Mouse (Mus musculus): Measurements from ENCODE around the gene Cnp. TPM values are rescaled to one million over a fixed set of nuclear protein-coding genes. Genes with fewer than 3 reads are reported as not detected.

Cnp gene
- polyA plus RNA-seq, 1 experiment from 2014 or later = 16.9 TPM

DNA sequence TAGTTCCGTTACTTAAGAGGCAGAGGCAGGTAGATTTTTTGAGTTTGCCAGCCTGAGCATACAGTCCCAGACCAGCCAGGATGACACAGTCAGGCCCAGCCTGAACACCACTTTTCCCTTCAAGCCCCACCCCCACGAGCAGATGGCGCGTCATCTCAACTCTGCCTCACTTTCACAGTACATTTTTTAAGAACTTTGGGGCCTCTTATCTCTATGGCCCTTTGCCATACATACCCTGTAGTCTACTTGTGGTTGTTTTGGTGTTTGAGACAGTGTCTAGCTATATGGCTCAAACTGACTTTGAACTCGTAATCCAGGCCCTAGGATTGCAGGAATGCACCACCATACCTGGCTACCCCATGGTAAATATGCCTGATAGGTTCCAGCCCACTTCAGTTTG is 53.4 kb downstream of the Cnp start:
- Histone ChIP-seq H3K36me3 (ENCODE audit: control insufficient read depth, insufficient read depth, low read length) (peaks cover 13% of the 10 kb centered on the region; the same call in 1 of the 2 replicates), H3K9me3 (ENCODE audit: control insufficient read depth, low read length) (no peaks in the 10 kb centered on the region), H3K27me3 (ENCODE audit: control insufficient read depth, insufficient read depth, low read length) (no peaks in the 10 kb centered on the region), H3K4me3 (ENCODE audit: low read depth, low read length) (no peak overlapping the region), H3K9ac (ENCODE audit: low read length) (no peak overlapping the region), H3K4me2 (no peak overlapping the region), H3K27ac (ENCODE audit: low read depth, low read length) (no peak overlapping the region), H3K4me1 (ENCODE audit: control insufficient read depth, insufficient read depth, low read length) (peaks cover 10% of the 10 kb centered on the region)
- ATAC-seq (ENCODE audit: low FRiP score) = no peak
- 94% methylated on average over 5 of the region's 5 CpGs for WGBS
- no peak for DNase-seq (ENCODE audit: low spot score, missing footprints)

- Histone ChIP-seq H3K27me3 (ENCODE audit: control insufficient read depth, insufficient read depth, low read length) (no peaks in the 10 kb centered on the region), H3K4me3 (ENCODE audit: low read depth, low read length) (no peak overlapping the region), H3K36me3 (ENCODE audit: control insufficient read depth, insufficient read depth, low read length) (peaks cover 13% of the 10 kb centered on the region; the same call in 1 of the 2 replicates), H3K4me1 (ENCODE audit: control insufficient read depth, insufficient read depth, low read length) (peaks cover 4% of the 10 kb centered on the region), H3K9me3 (ENCODE audit: control insufficient read depth, low read length) (no peaks in the 10 kb centered on the region), H3K4me2 (no peak overlapping the region), H3K27ac (ENCODE audit: low read depth, low read length) (no peak overlapping the region), H3K9ac (ENCODE audit: low read length) (peak overlapping the region; percentile 33)
- ATAC-seq (ENCODE audit: low FRiP score) (no peak), DNase-seq (ENCODE audit: low spot score, missing footprints) (no peak)
- WGBS = 63% methylated on average over 13 of the region's 13 CpGs
Observed at GRCm38 (mm10) chr11:100628862-100629352, 54.2 kb downstream of the Cnp start.

DNA sequence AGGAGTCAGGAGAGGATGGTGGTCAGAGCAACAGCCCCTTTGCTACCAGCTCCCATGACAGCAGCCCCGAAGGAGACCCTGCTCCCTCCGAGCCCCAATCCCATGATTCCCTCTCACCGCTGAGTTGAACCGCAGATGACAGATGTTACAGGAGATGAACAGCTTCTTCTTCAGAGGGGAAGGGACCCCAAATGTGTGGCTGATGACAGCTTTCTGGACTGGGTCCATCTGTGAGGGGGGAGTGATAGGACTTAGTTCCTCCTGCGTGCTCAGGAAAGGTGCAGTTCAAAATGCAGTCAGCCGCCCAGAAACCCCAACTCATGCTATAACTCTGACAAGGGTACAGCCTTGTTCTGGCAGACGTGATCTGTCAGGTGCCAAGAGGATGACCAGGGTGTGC is 59.8 kb downstream of the Cnp start:
- peaks cover 1% of the 10 kb centered on the region; the same call in 1 of the 2 replicates for H3K27me3 ChIP-seq (ENCODE audit: control insufficient read depth, insufficient read depth, low read length)
- DNase-seq (ENCODE audit: low spot score, missing footprints) = no peak
- H3K4me1 ChIP-seq (ENCODE audit: control insufficient read depth, insufficient read depth, low read length) = no peaks in the 10 kb centered on the region
- ATAC-seq (ENCODE audit: low FRiP score) = no peak
- H3K4me3 ChIP-seq (ENCODE audit: low read depth, low read length) = no peak overlapping the region
- H3K9me3 ChIP-seq (ENCODE audit: control insufficient read depth, low read length) = no peaks in the 10 kb centered on the region
- no peaks in the 10 kb centered on the region for H3K36me3 ChIP-seq (ENCODE audit: control insufficient read depth, insufficient read depth, low read length)
- 79% methylated on average over 7 of the region's 7 CpGs for WGBS
- no peak overlapping the region for H3K27ac ChIP-seq (ENCODE audit: low read depth, low read length)
- no peak overlapping the region for H3K4me2 ChIP-seq
- H3K9ac ChIP-seq (ENCODE audit: low read length) = no peak overlapping the region

- 0 out of 2 replicates have a peak overlapping the region, but pooled peaks have one; percentile 10 for H3K9ac ChIP-seq (ENCODE audit: low read length)
- H3K4me1 ChIP-seq (ENCODE audit: control insufficient read depth, insufficient read depth, low read length) = no peaks in the 10 kb centered on the region
- H3K4me3 ChIP-seq (ENCODE audit: low read depth, low read length) = peak overlapping the region; percentile 26
- H3K27ac ChIP-seq (ENCODE audit: low read depth, low read length) = no peak overlapping the region
- ATAC-seq (ENCODE audit: low FRiP score) (no peak), DNase-seq (ENCODE audit: low spot score, missing footprints) (peak; percentile 94)
- H3K4me2 ChIP-seq = peak overlapping the region; percentile 54
- 8% methylated on average over 52 of the region's 52 CpGs for WGBS
- peaks cover 13% of the 10 kb centered on the region; the same call in 1 of the 2 replicates for H3K27me3 ChIP-seq (ENCODE audit: control insufficient read depth, insufficient read depth, low read length)
- H3K36me3 ChIP-seq (ENCODE audit: control insufficient read depth, insufficient read depth, low read length) = no peaks in the 10 kb centered on the region
- no peaks in the 10 kb centered on the region for H3K9me3 ChIP-seq (ENCODE audit: control insufficient read depth, low read length)
Observed at GRCm38 (mm10) chr11:100640159-100640906, 65.6 kb downstream of the Cnp start.

Other genes with a start within 250 kb of the Cnp start
- 0.68 and 0.79 TPM in 2 replicates for gene Gast, start 240.5 kb upstream of the Cnp start, polyA plus RNA-seq (2014; fragmentation: Nextera tagmentation; extraction: Ambion mirVana)
- gene Hap1, start 218.8 kb upstream of the Cnp start, polyA plus RNA-seq (2014; fragmentation: Nextera tagmentation; extraction: Ambion mirVana) = 16.4 TPM in 2 replicates
- 23.5 and 25.2 TPM in 2 replicates for gene Jup, start 177.1 kb upstream of the Cnp start, polyA plus RNA-seq (2014; fragmentation: Nextera tagmentation; extraction: Ambion mirVana)
- 19.3 and 19.7 TPM in 2 replicates for gene P3h4, start 160.1 kb upstream of the Cnp start, polyA plus RNA-seq (2014; fragmentation: Nextera tagmentation; extraction: Ambion mirVana)
- 33.0 and 36.2 TPM in 2 replicates for gene Fkbp10, start 159.2 kb upstream of the Cnp start, polyA plus RNA-seq (2014; fragmentation: Nextera tagmentation; extraction: Ambion mirVana)
- 88.9 and 91.6 TPM in 2 replicates for gene Nt5c3b, start 133.1 kb upstream of the Cnp start, polyA plus RNA-seq (2014; fragmentation: Nextera tagmentation; extraction: Ambion mirVana)
- 0.44 and 0.61 TPM in 2 replicates for gene Klhl10, start 133.0 kb upstream of the Cnp start, polyA plus RNA-seq (2014; fragmentation: Nextera tagmentation; extraction: Ambion mirVana)
- gene Klhl11, start 102.2 kb upstream of the Cnp start, polyA plus RNA-seq (2014; fragmentation: Nextera tagmentation; extraction: Ambion mirVana) = 13.8 and 14.0 TPM in 2 replicates
- gene Acly, start 46.9 kb upstream of the Cnp start, polyA plus RNA-seq (2014; fragmentation: Nextera tagmentation; extraction: Ambion mirVana) = 298 and 314 TPM in 2 replicates
- gene Ttc25, start 29.3 kb upstream of the Cnp start, polyA plus RNA-seq (2014; fragmentation: Nextera tagmentation; extraction: Ambion mirVana) = 1.4 and 1.8 TPM in 2 replicates
- 96.4 and 110 TPM in 2 replicates for gene Nkiras2, start 44.3 kb downstream of the Cnp start, polyA plus RNA-seq (2014; fragmentation: Nextera tagmentation; extraction: Ambion mirVana)
- gene Dnajc7, start 45.3 kb downstream of the Cnp start, polyA plus RNA-seq (2014; fragmentation: Nextera tagmentation; extraction: Ambion mirVana) = 96.1 TPM in 2 replicates
- 0.72 TPM in 1 of 2 replicates, not detected in the other for gene Zfp385c, start 117.6 kb downstream of the Cnp start, polyA plus RNA-seq (2014; fragmentation: Nextera tagmentation; extraction: Ambion mirVana)
- gene Dhx58, start 129.4 kb downstream of the Cnp start, polyA plus RNA-seq (2014; fragmentation: Nextera tagmentation; extraction: Ambion mirVana) = 2.0 and 2.1 TPM in 2 replicates
- 44.4 and 57.2 TPM in 2 replicates for gene Kat2a, start 137.6 kb downstream of the Cnp start, polyA plus RNA-seq (2014; fragmentation: Nextera tagmentation; extraction: Ambion mirVana)
- gene Hspb9, start 138.9 kb downstream of the Cnp start, polyA plus RNA-seq (2014; fragmentation: Nextera tagmentation; extraction: Ambion mirVana) = 0.47 and 0.52 TPM in 2 replicates
- gene Rab5c, start 163.3 kb downstream of the Cnp start, polyA plus RNA-seq (2014; fragmentation: Nextera tagmentation; extraction: Ambion mirVana) = 83.6 and 85.0 TPM in 2 replicates
- gene Kcnh4, start 185.0 kb downstream of the Cnp start, polyA plus RNA-seq (2014; fragmentation: Nextera tagmentation; extraction: Ambion mirVana) = 2.7 and 2.9 TPM in 2 replicates
- gene Hcrt, start 188.0 kb downstream of the Cnp start, polyA plus RNA-seq (2014; fragmentation: Nextera tagmentation; extraction: Ambion mirVana) = not detected in 2 replicates
- 1.3 and 1.7 TPM in 2 replicates for gene Ghdc, start 196.1 kb downstream of the Cnp start, polyA plus RNA-seq (2014; fragmentation: Nextera tagmentation; extraction: Ambion mirVana)

Data from midbrain, embryonic 11.5 days (tissue).